Mouse (Mus musculus): ENCODE results near the gene Trpc4ap. TPM values are rescaled to one million over a fixed set of nuclear protein-coding genes. Genes with fewer than 3 reads are reported as not detected.
"Not testable (repeated sequence)": the region's sequence is repeated elsewhere in the genome, so short reads cannot be mapped to it uniquely, and the experiment has no call there.

Gene Trpc4ap
- polyA plus RNA-seq, 1 experiment: 202 TPM

DNA sequence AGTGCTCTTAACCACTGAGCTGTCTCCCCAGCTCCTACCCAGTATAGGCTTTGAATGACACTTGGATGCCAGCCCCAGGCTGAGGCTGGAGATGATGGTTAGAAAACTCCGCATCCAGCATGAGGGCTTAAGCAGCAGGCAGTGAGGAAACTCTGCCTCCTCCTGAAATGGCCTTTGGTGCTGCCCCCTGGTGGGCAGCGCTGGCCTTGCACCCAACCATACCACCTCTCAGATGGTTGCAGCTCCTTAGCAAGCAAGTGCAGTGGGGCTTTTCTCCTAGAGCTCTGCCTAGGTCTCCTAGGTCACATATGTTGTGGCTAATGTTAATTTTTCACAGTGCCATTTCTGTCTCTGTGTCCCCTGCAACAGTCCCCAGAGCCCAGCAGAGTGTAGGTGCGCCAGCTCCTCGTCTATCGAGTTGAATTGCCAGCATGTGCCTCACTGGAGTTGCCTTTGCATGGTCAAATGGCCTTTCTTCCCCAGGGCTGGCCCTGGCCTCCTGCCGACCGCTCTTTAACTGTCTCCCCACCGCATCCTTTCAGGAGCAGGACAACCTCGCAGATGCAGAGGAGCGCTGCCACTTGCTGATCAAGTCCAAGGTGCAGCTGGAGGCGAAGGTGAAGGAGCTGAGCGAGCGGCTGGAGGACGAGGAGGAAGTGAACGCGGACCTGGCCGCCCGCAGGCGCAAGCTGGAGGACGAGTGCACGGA lies 65.0 kb downstream of the Trpc4ap start:
- DNase-seq (ENCODE audit: low read depth): peak; percentile 82

DNA sequence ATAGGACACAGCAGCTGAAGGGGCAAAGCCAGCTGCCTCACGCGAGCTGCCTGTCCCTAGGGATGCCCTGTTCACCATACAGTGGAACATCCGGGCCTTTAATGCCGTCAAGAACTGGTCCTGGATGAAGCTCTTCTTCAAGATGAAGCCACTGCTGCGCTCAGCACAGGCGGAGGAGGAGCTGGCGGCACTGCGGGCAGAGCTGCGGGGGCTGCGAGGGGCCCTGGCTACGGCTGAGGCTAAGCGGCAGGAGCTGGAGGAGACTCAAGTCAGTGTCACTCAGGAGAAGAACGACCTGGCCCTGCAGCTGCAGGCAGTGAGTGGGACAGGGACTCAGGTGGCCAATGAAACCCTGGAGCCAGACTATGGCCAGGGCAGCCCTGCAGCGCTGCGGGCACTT lies 65.9 kb downstream of the Trpc4ap start:
- TF ChIP-seq POLR2A (IDR thresholded peaks at IDR 0.05; ENCODE audit: borderline replicate concordance, extremely low read depth, insufficient read depth, insufficient read length, poor library complexity, severe bottlenecking): no peak
- TF ChIP-seq CTCF (IDR thresholded peaks at IDR 0.05; ENCODE audit: borderline replicate concordance, extremely low read depth, insufficient read depth, insufficient read length): no peak

More for the DNA sequence above, 65.0 kb downstream of the Trpc4ap start:
- TF ChIP-seq CTCF (IDR thresholded peaks at IDR 0.05; ENCODE audit: borderline replicate concordance, extremely low read depth, insufficient read depth, insufficient read length) (peak; percentile 98), POLR2A (IDR thresholded peaks at IDR 0.05; ENCODE audit: borderline replicate concordance, extremely low read depth, insufficient read depth, insufficient read length, poor library complexity, severe bottlenecking) (no peak)

DNA sequence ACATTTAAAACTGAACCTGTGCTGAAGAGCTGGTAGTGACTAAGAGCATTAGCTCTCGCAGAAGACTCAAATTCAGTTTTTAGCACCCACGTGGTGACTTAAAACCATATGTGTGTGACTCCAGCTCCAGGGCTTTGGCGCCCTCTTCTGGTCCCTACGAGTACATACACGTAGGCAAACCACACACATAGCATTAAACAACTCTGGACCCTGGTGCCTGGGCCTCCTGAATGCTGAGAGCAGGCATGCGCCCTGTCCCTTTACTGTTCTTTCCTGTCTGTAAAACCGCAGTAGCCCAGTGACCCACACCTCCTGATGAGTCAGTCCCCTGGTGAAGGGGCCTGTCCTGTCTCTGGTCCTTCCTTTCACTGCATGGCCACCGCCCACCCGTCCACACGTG lies 67.5 kb downstream of the Trpc4ap start:
- peak; percentile 71 for DNase-seq (ENCODE audit: low read depth)
- TF ChIP-seq CTCF (IDR thresholded peaks at IDR 0.05; ENCODE audit: borderline replicate concordance, extremely low read depth, insufficient read depth, insufficient read length): peak; percentile 70
- no peak for TF ChIP-seq POLR2A (IDR thresholded peaks at IDR 0.05; ENCODE audit: borderline replicate concordance, extremely low read depth, insufficient read depth, insufficient read length, poor library complexity, severe bottlenecking)

More for the DNA sequence above, 65.9 kb downstream of the Trpc4ap start:
- DNase-seq (ENCODE audit: low read depth): no peak

DNA sequence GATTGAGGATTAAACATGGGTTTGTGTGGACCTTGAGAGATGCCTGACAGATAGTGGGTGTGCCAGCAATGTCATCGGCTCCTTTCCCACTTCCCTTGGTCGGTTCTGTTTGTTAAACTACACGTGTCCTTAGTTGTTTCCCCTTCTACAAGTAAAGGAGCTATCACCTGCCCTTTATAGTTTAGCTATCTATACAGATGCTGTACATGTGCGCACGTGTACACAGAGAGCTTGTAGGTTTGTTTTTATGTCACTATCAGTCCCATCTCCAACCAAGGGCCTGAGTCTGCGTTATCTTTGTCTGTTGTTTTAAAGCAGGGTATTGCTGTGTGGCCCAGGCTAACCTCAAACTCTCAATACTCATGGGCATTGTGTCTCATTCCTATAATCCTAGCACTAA lies 68.2 kb downstream of the Trpc4ap start:
- DNase-seq (ENCODE audit: low read depth): no peak
- TF ChIP-seq CTCF (IDR thresholded peaks at IDR 0.05; ENCODE audit: borderline replicate concordance, extremely low read depth, insufficient read depth, insufficient read length) (no peak), POLR2A (IDR thresholded peaks at IDR 0.05; ENCODE audit: borderline replicate concordance, extremely low read depth, insufficient read depth, insufficient read length, poor library complexity, severe bottlenecking) (no peak)

DNA sequence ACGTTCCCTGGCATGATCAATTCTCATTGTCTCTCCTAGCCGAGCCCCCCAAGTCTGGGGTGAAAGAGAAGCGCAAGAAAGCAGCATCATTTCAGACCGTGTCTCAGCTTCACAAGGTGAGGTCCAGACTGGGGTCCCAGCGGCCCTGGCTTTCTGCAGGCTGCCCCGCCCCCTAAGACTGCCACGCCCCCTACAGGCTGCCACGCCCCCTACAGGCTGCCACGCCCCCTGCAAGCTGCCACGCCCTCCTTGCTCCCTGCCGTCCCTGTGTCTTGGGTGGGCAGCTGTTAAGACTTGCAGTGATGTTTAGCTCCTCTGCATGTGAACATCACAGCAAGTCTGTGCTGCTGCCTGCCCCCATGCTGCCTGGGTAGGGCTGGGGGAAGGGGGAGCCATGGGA lies 69.6 kb downstream of the Trpc4ap start:
- TF ChIP-seq CTCF (IDR thresholded peaks at IDR 0.05; ENCODE audit: borderline replicate concordance, extremely low read depth, insufficient read depth, insufficient read length) (no peak), POLR2A (IDR thresholded peaks at IDR 0.05; ENCODE audit: borderline replicate concordance, extremely low read depth, insufficient read depth, insufficient read length, poor library complexity, severe bottlenecking) (no peak)
- no peak for DNase-seq (ENCODE audit: low read depth)

DNA sequence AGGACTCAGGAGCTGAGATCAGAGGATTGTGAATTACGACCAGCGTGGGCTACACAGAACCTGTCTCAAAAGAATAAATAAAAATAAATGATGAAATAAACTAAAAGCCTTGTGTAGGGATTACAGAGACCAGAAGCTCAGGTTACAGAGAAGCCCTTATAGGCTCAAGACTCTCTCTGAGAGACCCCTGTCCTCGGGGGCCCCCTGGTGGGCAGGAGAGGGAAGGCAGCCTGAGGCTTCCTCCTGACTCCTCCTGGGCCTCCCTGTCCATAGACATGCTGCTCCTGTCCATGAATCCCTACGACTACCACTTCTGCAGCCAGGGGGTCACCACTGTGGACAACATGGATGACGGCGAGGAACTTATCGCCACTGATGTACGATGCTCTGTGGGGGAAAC lies 72.4 kb downstream of the Trpc4ap start:
- TF ChIP-seq CTCF (IDR thresholded peaks at IDR 0.05; ENCODE audit: borderline replicate concordance, extremely low read depth, insufficient read depth, insufficient read length): peak; percentile 95
- no peak for TF ChIP-seq POLR2A (IDR thresholded peaks at IDR 0.05; ENCODE audit: borderline replicate concordance, extremely low read depth, insufficient read depth, insufficient read length, poor library complexity, severe bottlenecking)
- DNase-seq (ENCODE audit: low read depth): peak; percentile 74

DNA sequence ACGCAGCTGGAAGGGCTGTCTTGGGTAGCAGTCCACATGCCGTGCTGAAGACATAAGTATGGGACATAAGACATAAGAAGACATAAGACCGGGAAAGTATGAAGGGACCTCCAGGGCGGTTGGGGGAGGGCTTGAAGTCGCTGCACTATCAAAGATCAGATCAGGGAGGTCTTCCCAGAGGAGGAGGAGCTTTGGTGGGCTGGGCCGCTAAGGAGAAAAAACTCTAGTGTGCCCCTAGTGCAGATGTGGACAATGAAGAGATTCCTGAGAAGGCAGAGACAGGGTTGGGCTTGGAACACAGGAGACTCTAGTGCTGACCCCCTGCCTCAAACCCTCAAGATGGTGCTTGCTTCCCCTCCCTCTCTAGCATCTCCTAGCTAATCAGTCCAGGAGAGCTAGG lies 75.2 kb downstream of the Trpc4ap start:
- TF ChIP-seq POLR2A (IDR thresholded peaks at IDR 0.05; ENCODE audit: borderline replicate concordance, extremely low read depth, insufficient read depth, insufficient read length, poor library complexity, severe bottlenecking): no peak
- DNase-seq (ENCODE audit: low read depth): no peak

DNA sequence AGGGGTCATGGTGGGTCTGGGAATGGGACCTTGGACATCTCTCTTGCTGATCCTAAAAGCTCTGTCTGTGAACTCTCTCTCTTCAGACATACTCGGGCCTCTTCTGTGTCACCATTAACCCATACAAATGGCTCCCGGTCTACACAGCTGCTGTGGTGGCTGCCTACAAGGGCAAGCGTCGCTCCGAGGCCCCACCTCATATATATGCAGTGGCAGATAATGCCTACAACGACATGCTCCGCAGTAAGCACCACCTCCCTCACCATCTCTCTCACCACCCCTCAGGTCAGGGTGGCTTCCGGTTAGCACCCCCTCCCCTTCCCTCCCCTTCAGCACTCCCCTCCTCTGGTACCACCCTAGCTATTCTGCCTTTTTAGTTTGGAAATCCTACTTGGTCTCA lies 78.2 kb downstream of the Trpc4ap start:
- TF ChIP-seq CTCF (IDR thresholded peaks at IDR 0.05; ENCODE audit: borderline replicate concordance, extremely low read depth, insufficient read depth, insufficient read length) (no peak), POLR2A (IDR thresholded peaks at IDR 0.05; ENCODE audit: borderline replicate concordance, extremely low read depth, insufficient read depth, insufficient read length, poor library complexity, severe bottlenecking) (no peak)
- no peak for DNase-seq (ENCODE audit: low read depth)

DNA sequence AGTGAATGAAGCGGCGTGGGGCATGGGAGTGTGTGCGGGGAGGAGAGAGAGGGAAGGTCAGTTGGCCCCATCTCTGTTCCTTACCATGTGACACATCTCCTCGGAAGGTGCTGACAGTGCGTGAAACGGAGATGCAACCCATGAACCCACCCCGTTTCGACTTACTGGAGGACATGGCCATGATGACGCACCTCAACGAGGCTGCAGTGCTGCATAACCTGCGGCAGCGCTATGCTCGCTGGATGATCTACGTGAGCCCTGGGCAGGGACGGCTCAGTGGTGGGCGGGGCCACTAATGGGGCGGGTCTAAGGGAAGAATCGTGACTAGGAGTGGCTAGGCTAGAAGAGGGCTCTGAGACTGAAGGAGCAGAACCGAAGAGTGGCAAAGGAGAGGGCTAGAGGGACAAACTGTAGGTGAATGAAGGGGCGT lies 78.8 kb downstream of the Trpc4ap start:
- no peak for TF ChIP-seq CTCF (IDR thresholded peaks at IDR 0.05; ENCODE audit: borderline replicate concordance, extremely low read depth, insufficient read depth, insufficient read length)
- TF ChIP-seq POLR2A (IDR thresholded peaks at IDR 0.05; ENCODE audit: borderline replicate concordance, extremely low read depth, insufficient read depth, insufficient read length, poor library complexity, severe bottlenecking): no peak
- peak; percentile 58 for DNase-seq (ENCODE audit: low read depth)

DNA sequence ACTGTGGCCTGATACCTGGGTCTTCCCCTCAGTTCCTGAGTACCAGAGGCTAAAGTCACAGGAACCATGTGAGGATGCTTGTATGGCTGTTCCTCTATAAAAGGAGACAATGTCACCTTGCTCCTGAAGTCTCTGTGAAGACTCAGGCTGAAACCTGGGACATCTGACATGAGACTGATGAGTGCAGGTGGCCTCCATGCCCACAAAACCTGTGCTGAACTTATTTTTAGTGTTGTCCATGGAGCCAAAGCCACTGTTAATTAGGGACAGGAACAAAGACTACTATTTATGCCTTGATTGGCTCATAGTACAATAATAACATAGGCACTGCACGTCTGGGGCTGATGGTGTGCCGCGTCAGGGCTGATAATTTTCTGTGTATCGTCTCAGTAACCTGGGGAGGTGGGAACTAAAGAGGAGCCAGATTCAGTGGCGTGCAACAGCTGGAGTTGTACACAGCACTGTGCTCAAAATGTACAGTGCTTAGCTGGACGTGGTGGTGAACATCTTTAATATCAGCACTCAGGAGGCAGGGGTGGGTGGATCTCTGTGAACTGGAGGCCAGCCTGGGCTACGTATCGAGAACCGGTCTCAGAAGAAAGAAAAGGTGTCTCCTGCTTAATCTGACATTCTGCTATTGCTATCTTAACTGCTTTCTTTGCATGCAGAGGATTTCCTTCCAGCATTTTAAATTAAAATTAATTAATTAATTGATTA lies 80.2 kb downstream of the Trpc4ap start:
- no peak for DNase-seq (ENCODE audit: low read depth)
- TF ChIP-seq POLR2A (IDR thresholded peaks at IDR 0.05; ENCODE audit: borderline replicate concordance, extremely low read depth, insufficient read depth, insufficient read length, poor library complexity, severe bottlenecking) (no peak), CTCF (IDR thresholded peaks at IDR 0.05; ENCODE audit: borderline replicate concordance, extremely low read depth, insufficient read depth, insufficient read length) (no peak)

DNA sequence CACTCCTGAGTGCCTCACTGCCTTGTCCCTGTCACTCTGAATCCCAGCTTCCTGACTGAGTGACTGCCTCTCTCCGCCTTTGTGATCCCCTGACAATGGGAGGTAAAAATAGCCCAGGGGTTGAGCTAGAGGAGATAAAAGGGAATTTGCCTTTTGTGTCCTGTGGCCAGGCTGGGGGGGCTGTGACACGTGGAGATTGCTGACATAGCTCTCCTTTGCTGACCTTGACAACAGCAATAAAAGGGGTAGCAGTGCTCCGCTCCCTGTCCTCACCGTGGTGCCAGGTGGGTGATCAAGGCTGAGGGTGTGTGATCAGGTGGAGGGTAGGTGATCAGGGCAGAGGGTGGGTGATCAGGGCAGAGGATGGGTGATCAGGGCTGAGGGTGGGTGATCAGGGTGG lies 81.2 kb downstream of the Trpc4ap start, which contains the start of gene Myh7b:
Myh7b (plus strand) TSS at position 235 of the 400 bp plus-strand sequence.
- DNase-seq (ENCODE audit: low read depth): no peak
- no peak for TF ChIP-seq POLR2A (IDR thresholded peaks at IDR 0.05; ENCODE audit: borderline replicate concordance, extremely low read depth, insufficient read depth, insufficient read length, poor library complexity, severe bottlenecking)
- TF ChIP-seq CTCF (IDR thresholded peaks at IDR 0.05; ENCODE audit: borderline replicate concordance, extremely low read depth, insufficient read depth, insufficient read length): no peak

DNA sequence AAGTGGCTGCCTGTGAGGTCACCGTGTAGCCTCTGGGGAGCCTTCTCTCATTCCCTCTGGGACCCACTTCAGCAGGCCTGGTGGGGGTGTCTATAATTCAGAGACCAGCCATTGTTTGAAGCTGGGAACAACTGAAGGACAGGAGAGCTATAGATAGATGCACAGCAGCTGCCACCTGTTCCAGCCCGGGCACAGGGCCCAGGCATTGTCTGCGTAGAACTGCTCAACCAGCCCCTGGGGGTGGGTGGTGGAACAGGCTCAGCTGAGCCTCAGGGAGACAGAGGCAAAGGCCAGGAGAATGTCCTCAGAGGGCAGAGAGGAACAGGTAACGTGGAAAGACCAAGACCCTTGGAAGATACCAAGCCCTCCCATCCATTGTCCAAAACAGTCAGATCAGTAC lies 85.8 kb downstream of the Trpc4ap start:
- no peak for DNase-seq (ENCODE audit: low read depth)
- TF ChIP-seq CTCF (IDR thresholded peaks at IDR 0.05; ENCODE audit: borderline replicate concordance, extremely low read depth, insufficient read depth, insufficient read length) (no peak), POLR2A (IDR thresholded peaks at IDR 0.05; ENCODE audit: borderline replicate concordance, extremely low read depth, insufficient read depth, insufficient read length, poor library complexity, severe bottlenecking) (no peak)

DNA sequence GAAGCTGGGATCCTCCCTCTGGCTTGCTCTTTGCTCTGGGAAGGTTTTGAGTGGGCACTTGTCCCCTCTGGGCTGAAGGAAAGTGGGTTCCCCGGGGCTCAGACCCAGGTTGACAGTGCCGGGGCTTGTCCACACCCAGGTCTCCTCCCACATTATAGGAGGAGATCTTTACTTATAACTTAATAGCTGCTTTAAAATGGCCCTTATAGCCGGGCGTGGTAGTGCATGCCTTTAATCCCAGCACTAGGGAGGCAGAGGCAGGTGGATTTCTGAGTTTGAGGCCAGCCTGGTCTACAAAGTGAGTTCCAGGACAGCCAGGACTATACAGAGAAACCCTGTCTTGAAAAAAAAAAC lies 87.0 kb downstream of the Trpc4ap start:
- DNase-seq (ENCODE audit: low read depth): not testable (repeated sequence)

Data from brain, embryonic 14.5 days (tissue).